Mouse (Mus musculus): ENCODE data around the gene Ssr2. TPM values are rescaled to one million over a fixed set of nuclear protein-coding genes. Genes with fewer than 3 reads are reported as not detected.
A peak's percentile ranks its signal among the peaks of the same experiment; 100 is the strongest.

The Ssr2 gene
- polyA plus RNA-seq, 1 experiment from 2014 or later = 184 TPM

- H3K4me3 ChIP-seq (ENCODE audit: low read depth, low read length) = peak within 1 kb of the TSS; percentile 88
- DNase-seq (ENCODE audit: low spot score) (no peak), ATAC-seq (replicated peaks; ENCODE audit: insufficient number of reproducible peaks, low FRiP score, low TSS enrichment, low read depth) (no peak)
- no peaks in the 10 kb centered on the region for H3K27me3 ChIP-seq (ENCODE audit: control insufficient read depth, insufficient read depth, low read length)
- H3K36me3 ChIP-seq (replicated peaks; ENCODE audit: control insufficient read depth, insufficient read depth, low read depth, low read length) = peaks cover 10% of the 10 kb centered on the region
- whole genome bisulfite sequencing = 0% methylated on average over 11 of the region's 31 CpGs
- H3K9ac ChIP-seq (replicated peaks; ENCODE audit: low read length) = peak within 1 kb of the TSS; percentile 100
- peak within 1 kb of the TSS; percentile 95 for H3K4me2 ChIP-seq (ENCODE audit: low read depth, low read length)
- H3K27ac ChIP-seq (replicated peaks; ENCODE audit: low read depth, low read length) = peak within 1 kb of the TSS; percentile 97
- peaks cover 36% of the 10 kb centered on the region for H3K4me1 ChIP-seq (ENCODE audit: control insufficient read depth, insufficient read depth, low read length)
- no peaks in the 10 kb centered on the region for H3K9me3 ChIP-seq (replicated peaks; ENCODE audit: control insufficient read depth, low read length)
Measured at GRCm38 (mm10) chr3:88532299-88532674, 43.4 kb upstream of the Ssr2 start, which contains the start of gene Mex3a. TSS of gene Mex3a (plus strand) at chr3:88532395.

- under 1% methylated on average over 40 of the region's 40 CpGs for WGBS
- Histone ChIP-seq H3K27me3 (ENCODE audit: control insufficient read depth, insufficient read depth, low read length) (no peaks in the 10 kb centered on the region), H3K4me3 (ENCODE audit: low read depth, low read length) (peak overlapping the region; percentile 88), H3K9ac (replicated peaks; ENCODE audit: low read length) (peak overlapping the region; percentile 100), H3K27ac (replicated peaks; ENCODE audit: low read depth, low read length) (peak overlapping the region; percentile 97), H3K9me3 (replicated peaks; ENCODE audit: control insufficient read depth, low read length) (no peaks in the 10 kb centered on the region), H3K4me2 (ENCODE audit: low read depth, low read length) (peak overlapping the region; percentile 95), H3K4me1 (ENCODE audit: control insufficient read depth, insufficient read depth, low read length) (peaks cover 31% of the 10 kb centered on the region), H3K36me3 (replicated peaks; ENCODE audit: control insufficient read depth, insufficient read depth, low read depth, low read length) (peaks cover 10% of the 10 kb centered on the region)
- ATAC-seq (replicated peaks; ENCODE audit: insufficient number of reproducible peaks, low FRiP score, low TSS enrichment, low read depth) (peak; percentile 15), DNase-seq (ENCODE audit: low spot score) (peak; percentile 81)
Measured at GRCm38 (mm10) chr3:88532689-88533511, 42.8 kb upstream of the Ssr2 start.

GRCm38 (mm10) chr3:88533706-88534105 is 42.0 kb upstream of the Ssr2 start:
- no peaks in the 10 kb centered on the region for H3K9me3 ChIP-seq (replicated peaks; ENCODE audit: control insufficient read depth, low read length)
- peak; percentile 49 for DNase-seq (ENCODE audit: low spot score)

GRCm38 (mm10) chr3:88535005-88535404 is 40.7 kb upstream of the Ssr2 start:
- no peaks in the 10 kb centered on the region for H3K9me3 ChIP-seq (replicated peaks; ENCODE audit: control insufficient read depth, low read length)
- H3K27ac ChIP-seq (replicated peaks; ENCODE audit: low read depth, low read length) = 0 out of 2 replicates have a peak overlapping the region, but pooled peaks have one; percentile 21
- no peaks in the 10 kb centered on the region for H3K27me3 ChIP-seq (ENCODE audit: control insufficient read depth, insufficient read depth, low read length)
- peak overlapping the region; percentile 95 for H3K4me2 ChIP-seq (ENCODE audit: low read depth, low read length)
- H3K4me1 ChIP-seq (ENCODE audit: control insufficient read depth, insufficient read depth, low read length) = peaks cover 35% of the 10 kb centered on the region
- WGBS = 14% methylated on average over 3 of the region's 3 CpGs
- peaks cover 18% of the 10 kb centered on the region for H3K36me3 ChIP-seq (replicated peaks; ENCODE audit: control insufficient read depth, insufficient read depth, low read depth, low read length)
- H3K9ac ChIP-seq (replicated peaks; ENCODE audit: low read length) = peak overlapping the region; percentile 100
- peak overlapping the region; percentile 88 for H3K4me3 ChIP-seq (ENCODE audit: low read depth, low read length)
- DNase-seq (ENCODE audit: low spot score) (no peak), ATAC-seq (replicated peaks; ENCODE audit: insufficient number of reproducible peaks, low FRiP score, low TSS enrichment, low read depth) (no peak)

More at GRCm38 (mm10) chr3:88533706-88534105, 42.0 kb upstream of the Ssr2 start:
- H3K4me3 ChIP-seq (ENCODE audit: low read depth, low read length) = peak overlapping the region; percentile 88
- peaks cover 17% of the 10 kb centered on the region for H3K36me3 ChIP-seq (replicated peaks; ENCODE audit: control insufficient read depth, insufficient read depth, low read depth, low read length)
- H3K4me2 ChIP-seq (ENCODE audit: low read depth, low read length) = peak overlapping the region; percentile 95
- peak overlapping the region; percentile 100 for H3K9ac ChIP-seq (replicated peaks; ENCODE audit: low read length)
- ATAC-seq (replicated peaks; ENCODE audit: insufficient number of reproducible peaks, low FRiP score, low TSS enrichment, low read depth) = no peak
- peaks cover 36% of the 10 kb centered on the region for H3K4me1 ChIP-seq (ENCODE audit: control insufficient read depth, insufficient read depth, low read length)
- 2% methylated on average over 4 of the region's 5 CpGs for WGBS
- H3K27me3 ChIP-seq (ENCODE audit: control insufficient read depth, insufficient read depth, low read length) = no peaks in the 10 kb centered on the region
- H3K27ac ChIP-seq (replicated peaks; ENCODE audit: low read depth, low read length) = peak overlapping the region; percentile 97

GRCm38 (mm10) chr3:88535527-88535926 is 40.1 kb upstream of the Ssr2 start:
- Histone ChIP-seq H3K9ac (replicated peaks; ENCODE audit: low read length) (peak overlapping the region; percentile 100), H3K27ac (replicated peaks; ENCODE audit: low read depth, low read length) (0 out of 2 replicates have a peak overlapping the region, but pooled peaks have one; percentile 21), H3K4me1 (ENCODE audit: control insufficient read depth, insufficient read depth, low read length) (peaks cover 35% of the 10 kb centered on the region), H3K36me3 (replicated peaks; ENCODE audit: control insufficient read depth, insufficient read depth, low read depth, low read length) (peaks cover 23% of the 10 kb centered on the region), H3K27me3 (ENCODE audit: control insufficient read depth, insufficient read depth, low read length) (no peaks in the 10 kb centered on the region), H3K4me3 (ENCODE audit: low read depth, low read length) (peak overlapping the region; percentile 88), H3K9me3 (replicated peaks; ENCODE audit: control insufficient read depth, low read length) (no peaks in the 10 kb centered on the region), H3K4me2 (ENCODE audit: low read depth, low read length) (peak overlapping the region; percentile 95)
- 34% methylated on average over 4 of the region's 4 CpGs for WGBS
- ATAC-seq (replicated peaks; ENCODE audit: insufficient number of reproducible peaks, low FRiP score, low TSS enrichment, low read depth) (no peak), DNase-seq (ENCODE audit: low spot score) (no peak)

- Histone ChIP-seq H3K4me3 (ENCODE audit: low read depth, low read length) (peak overlapping the region; percentile 88), H3K9me3 (replicated peaks; ENCODE audit: control insufficient read depth, low read length) (no peaks in the 10 kb centered on the region), H3K27ac (replicated peaks; ENCODE audit: low read depth, low read length) (peak overlapping the region; percentile 35; the same call in 1 of the 2 replicates), H3K4me2 (ENCODE audit: low read depth, low read length) (peak overlapping the region; percentile 95), H3K4me1 (ENCODE audit: control insufficient read depth, insufficient read depth, low read length) (peaks cover 35% of the 10 kb centered on the region), H3K36me3 (replicated peaks; ENCODE audit: control insufficient read depth, insufficient read depth, low read depth, low read length) (peaks cover 24% of the 10 kb centered on the region), H3K27me3 (ENCODE audit: control insufficient read depth, insufficient read depth, low read length) (no peaks in the 10 kb centered on the region), H3K9ac (replicated peaks; ENCODE audit: low read length) (peak overlapping the region; percentile 100)
- WGBS = 5% methylated on average over 62 of the region's 64 CpGs
- ATAC-seq (replicated peaks; ENCODE audit: insufficient number of reproducible peaks, low FRiP score, low TSS enrichment, low read depth) = peak; percentile 15; the same call in 1 of the 2 replicates
- DNase-seq (ENCODE audit: low spot score) = peak; percentile 87
Measured at GRCm38 (mm10) chr3:88536103-88536930, 39.4 kb upstream of the Ssr2 start.

GRCm38 (mm10) chr3:88537146-88537545 is 38.5 kb upstream of the Ssr2 start:
- H3K4me2 ChIP-seq (ENCODE audit: low read depth, low read length) = peak overlapping the region; percentile 95
- H3K27me3 ChIP-seq (ENCODE audit: control insufficient read depth, insufficient read depth, low read length) = no peaks in the 10 kb centered on the region
- peak overlapping the region; percentile 100 for H3K9ac ChIP-seq (replicated peaks; ENCODE audit: low read length)
- H3K36me3 ChIP-seq (replicated peaks; ENCODE audit: control insufficient read depth, insufficient read depth, low read depth, low read length) = peaks cover 24% of the 10 kb centered on the region
- 54% methylated on average over 6 of the region's 6 CpGs for WGBS
- H3K4me3 ChIP-seq (ENCODE audit: low read depth, low read length) = peak overlapping the region; percentile 88
- no peaks in the 10 kb centered on the region for H3K9me3 ChIP-seq (replicated peaks; ENCODE audit: control insufficient read depth, low read length)
- DNase-seq (ENCODE audit: low spot score) = no peak
- ATAC-seq (replicated peaks; ENCODE audit: insufficient number of reproducible peaks, low FRiP score, low TSS enrichment, low read depth) = no peak
- H3K4me1 ChIP-seq (ENCODE audit: control insufficient read depth, insufficient read depth, low read length) = peaks cover 35% of the 10 kb centered on the region
- no peak overlapping the region for H3K27ac ChIP-seq (replicated peaks; ENCODE audit: low read depth, low read length)
